Mouse (Mus musculus): Measurements from ENCODE around the gene Slc22a16.

The Slc22a16 gene

DNA sequence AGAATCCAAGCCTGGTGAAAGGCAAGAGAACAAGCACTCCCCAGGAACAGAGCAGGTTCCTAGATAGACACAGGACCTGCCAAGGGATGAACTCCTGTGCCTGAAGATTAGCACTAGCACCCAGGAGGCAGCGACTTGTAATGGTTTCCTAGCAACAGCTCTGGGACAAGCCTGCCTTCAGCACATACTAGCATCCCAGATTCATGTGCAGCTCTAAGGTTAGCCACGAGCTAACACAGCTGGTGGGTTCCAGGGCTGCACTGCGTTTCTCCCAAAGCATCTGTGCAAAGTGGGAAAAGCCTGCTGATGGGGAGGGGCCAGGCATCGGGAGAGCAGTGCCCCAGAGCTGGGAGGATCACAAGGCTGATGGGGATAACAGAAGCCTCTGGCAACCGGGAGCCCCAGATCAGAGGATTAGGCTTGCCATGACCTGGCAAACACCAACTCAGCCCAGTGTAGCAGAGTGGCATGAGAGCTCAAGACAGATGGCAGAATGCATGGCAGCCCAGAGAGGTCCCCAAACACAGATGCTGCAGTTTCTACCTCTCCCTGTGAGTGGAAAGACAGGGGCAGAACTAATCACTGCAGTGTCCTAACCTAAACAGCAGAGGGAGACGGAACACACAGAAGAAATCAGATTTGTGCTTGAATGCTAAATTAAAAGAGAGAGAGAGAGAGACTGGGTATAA lies 34.7 kb downstream of the Slc22a16 start:
- DNase-seq (ENCODE audit: low read depth in 1 of 2, low spot score in 2 of 2), result no peak

DNA sequence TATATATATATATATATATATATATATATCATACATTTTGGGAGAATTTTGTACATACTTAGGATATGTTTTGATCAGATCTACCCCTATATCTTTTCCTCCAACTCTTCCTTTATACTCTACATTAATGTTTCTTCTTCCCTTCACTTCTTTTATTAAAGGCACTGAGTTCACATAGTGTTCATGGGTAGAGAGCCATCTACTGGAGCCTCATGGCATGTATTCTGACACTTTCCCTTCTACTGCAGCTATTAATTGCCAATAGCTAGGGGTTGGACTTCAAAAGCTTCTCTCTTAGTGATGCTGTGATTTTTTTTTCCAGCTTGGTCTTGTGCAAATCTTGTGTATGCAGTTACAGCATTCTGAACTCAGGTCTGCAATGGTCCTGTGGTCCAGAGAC lies 47.8 kb downstream of the Slc22a16 start:
- no peak for DNase-seq (ENCODE audit: low read depth in 1 of 2, low spot score in 2 of 2)

DNA sequence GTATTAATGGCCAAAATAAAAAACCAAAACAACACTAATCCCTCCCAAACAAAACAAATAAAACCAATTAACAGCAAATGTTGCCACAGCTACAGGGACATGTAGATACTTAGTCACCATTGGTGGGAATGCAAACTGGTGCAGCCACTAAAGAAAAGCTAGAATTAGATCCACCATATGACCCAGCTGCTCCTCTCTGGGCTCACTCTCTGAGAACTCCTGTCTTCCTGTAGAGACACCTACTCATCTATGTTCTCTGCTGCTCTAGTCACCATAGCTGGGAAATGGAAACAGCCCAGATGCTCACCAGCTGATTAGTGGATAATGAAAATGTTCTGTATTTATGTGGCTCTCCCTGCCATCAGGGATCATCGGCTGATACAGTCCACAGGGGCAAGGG lies 49.6 kb downstream of the Slc22a16 start:
- no peak for DNase-seq (ENCODE audit: low read depth in 1 of 2, low spot score in 2 of 2)

GRCm38 (mm10) chr10:40629140-40629539 lies 59.0 kb downstream of the Slc22a16 start:
- no peak for DNase-seq (ENCODE audit: low read depth in 1 of 2, low spot score in 2 of 2)

- DNase-seq (ENCODE audit: low read depth in 1 of 2, low spot score in 2 of 2), result no peak
Observed at GRCm38 (mm10) chr10:40629656-40630311, 59.6 kb downstream of the Slc22a16 start, which contains the start of gene Ddo. Gene Ddo (plus strand): TSS chr10:40630011.

DNA sequence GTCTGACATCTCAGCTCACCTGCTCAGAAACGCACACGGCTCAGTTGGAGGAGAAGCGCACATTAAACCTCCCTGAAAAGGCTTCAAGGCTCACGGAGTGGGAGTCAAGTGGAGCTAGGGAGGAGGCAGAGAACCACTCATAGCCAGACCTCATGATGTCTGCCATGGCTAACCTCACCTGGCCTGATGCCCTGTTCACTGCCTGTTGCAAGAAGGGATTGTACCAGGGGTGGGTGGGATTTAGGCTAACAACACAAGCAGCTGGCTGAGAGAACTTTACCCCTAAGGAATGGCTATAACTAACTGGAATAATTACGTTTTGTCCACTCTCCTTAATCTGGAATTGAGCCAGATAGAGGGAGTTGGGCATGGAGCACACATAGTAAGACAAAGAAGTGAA lies 60.3 kb downstream of the Slc22a16 start:
- DNase-seq (ENCODE audit: low read depth in 1 of 2, low spot score in 2 of 2), result no peak

DNA sequence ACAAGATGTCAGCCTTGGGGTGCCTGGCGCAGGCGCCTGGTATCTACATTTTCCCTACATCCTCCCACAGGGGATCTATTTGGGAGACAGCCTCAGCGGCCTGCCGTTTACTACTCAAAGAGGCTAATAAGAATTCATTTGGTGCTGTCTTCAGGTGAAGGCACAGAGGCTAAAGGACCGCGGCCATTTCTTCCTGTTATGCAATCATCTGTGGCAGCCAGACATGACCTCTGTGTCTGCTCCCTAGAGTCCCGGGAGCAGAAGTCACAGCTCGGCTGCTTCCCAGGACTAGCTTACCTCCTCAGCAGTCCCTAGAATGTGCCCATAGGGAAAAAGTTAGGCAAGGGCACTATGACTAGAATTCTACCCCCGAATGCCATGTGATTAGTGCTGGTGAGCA lies 60.8 kb downstream of the Slc22a16 start:
- DNase-seq (ENCODE audit: low read depth in 1 of 2, low spot score in 2 of 2), result no peak

GRCm38 (mm10) chr10:40632087-40632486 lies 62.0 kb downstream of the Slc22a16 start:
- DNase-seq (ENCODE audit: low read depth in 1 of 2, low spot score in 2 of 2), result no peak

DNA sequence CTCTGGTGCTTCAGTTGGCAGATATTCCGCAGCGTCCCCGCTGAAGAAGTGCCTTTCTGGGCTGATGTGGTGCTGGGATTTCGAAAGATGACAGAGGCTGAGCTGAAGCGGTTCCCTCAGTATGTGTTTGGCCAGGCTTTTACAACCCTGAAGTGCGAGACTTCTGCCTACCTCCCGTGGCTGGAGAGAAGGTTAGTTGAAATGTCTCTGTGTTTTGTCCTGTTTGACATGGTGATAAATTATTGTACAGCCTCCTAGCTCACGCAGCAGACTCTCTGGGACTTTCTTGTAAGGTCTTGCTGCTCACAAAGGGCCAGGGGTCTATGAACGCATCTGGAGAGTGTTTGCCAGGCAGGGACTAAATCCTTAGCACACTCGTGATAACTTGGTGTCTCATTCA lies 67.2 kb downstream of the Slc22a16 start:
- DNase-seq (ENCODE audit: low read depth in 1 of 2, low spot score in 2 of 2), result no peak

- no peak for DNase-seq (ENCODE audit: low read depth in 1 of 2, low spot score in 2 of 2)
Observed at GRCm38 (mm10) chr10:40638276-40638675, 68.1 kb downstream of the Slc22a16 start.

GRCm38 (mm10) chr10:40638823-40639819 lies 69.0 kb downstream of the Slc22a16 start:
- no peak for DNase-seq (ENCODE audit: low read depth in 1 of 2, low spot score in 2 of 2)

DNA sequence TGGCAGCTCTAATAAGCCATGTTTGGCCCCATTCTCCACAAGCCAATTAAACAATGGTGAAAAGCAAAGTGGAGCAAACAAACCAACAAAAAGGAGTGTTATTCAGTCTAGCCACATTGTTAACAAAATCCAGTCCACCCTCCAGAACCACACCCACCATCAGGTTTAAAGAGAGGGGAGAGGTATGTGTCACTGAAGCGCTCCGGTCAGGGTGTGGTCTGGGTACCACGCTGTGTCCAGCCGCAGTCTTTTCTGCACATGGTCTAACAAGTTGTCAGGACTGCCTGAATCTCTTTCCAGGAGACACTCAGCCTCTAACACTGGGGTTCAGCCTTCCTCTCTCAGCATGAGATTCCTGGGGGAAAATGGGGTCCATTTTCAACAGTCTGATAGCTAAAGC lies 70.3 kb downstream of the Slc22a16 start:
- DNase-seq (ENCODE audit: low read depth in 1 of 2, low spot score in 2 of 2), result no peak

DNA sequence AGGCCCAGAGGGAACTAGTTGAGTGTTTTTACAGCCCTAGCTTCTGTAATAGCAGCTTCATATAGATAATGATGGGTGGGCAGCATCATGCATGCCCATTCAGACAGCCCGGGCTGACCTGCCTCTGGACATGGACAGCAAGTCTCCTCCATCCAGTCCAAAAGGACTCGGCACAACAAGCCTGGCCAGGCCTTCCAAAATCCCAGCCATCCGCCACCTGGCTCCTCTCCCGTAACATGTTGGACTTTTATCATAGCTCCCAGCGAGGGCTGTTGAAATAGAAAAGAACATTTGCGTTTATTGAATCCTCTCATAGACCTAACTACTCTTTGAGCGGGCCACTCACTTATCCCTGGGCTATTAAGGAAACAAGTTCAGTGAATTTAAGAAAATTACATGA lies 71.8 kb downstream of the Slc22a16 start:
- DNase-seq (ENCODE audit: low read depth in 1 of 2, low spot score in 2 of 2), result no peak

GRCm38 (mm10) chr10:40643126-40643525 lies 73.0 kb downstream of the Slc22a16 start:
- DNase-seq (ENCODE audit: low read depth in 1 of 2, low spot score in 2 of 2), result no peak

DNA sequence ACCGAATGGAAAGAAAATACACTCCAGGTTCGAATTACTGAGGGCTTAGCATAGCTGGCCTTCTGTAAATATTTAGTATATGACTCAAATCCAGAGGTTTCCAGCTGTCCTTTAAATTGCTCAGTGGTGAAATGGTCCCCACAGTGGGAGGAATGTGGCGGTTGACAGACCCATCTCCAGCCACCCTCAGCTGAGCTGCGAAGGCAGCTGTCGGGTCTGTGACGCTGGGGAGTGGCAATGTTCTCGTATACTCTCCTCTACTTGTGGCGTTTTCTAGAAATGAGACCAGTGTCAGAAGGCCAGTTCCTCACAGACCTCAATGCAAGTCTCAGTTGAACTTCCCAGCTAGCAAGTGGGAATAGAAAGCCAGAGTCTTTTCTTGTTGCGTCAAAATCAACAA lies 74.3 kb downstream of the Slc22a16 start:
- no peak for DNase-seq (ENCODE audit: low read depth in 1 of 2, low spot score in 2 of 2)

DNA sequence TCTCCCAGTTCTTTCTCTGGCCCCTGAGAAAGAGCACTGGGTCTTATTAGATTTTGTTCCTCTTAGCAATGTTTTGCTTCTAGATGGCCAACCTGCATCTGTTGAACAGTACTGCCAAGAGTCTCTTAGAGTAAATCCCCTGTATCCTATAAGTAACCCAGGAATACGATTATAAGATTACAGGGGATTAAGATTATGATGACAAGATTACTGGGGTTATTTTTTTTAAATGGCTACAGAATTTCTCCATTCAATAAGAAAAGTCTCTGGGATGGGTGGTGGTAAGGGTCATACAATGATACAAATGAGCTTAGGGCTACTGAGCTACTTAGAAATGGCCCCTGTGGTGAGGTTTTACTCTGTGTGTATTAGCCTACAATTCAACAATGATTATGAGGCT lies 75.2 kb downstream of the Slc22a16 start:
- DNase-seq (ENCODE audit: low read depth in 1 of 2, low spot score in 2 of 2), result no peak

DNA sequence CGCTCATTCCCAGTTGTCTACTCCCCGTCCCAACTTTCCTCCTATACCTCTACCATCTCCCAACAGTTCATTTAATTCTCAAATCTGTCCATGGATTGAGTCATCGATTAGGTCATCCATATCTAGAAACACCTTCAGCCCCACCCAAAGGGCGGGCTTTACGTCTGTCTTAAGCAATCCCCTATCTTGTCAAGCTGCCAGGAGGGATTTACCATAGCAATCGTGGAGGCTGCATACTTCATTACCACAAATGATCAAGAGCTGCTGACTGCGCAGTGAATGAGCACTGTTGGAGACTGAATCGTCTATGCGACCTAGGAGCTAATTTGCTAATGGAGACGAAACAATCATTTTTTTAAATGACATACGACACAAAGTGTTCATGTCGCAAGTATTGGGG lies 78.6 kb downstream of the Slc22a16 start:
- no peak for DNase-seq (ENCODE audit: low read depth in 1 of 2, low spot score in 2 of 2)

GRCm38 (mm10) chr10:40649634-40650033 lies 79.5 kb downstream of the Slc22a16 start:
- no peak for DNase-seq (ENCODE audit: low read depth in 1 of 2, low spot score in 2 of 2)

- DNase-seq (ENCODE audit: low read depth in 1 of 2, low spot score in 2 of 2), result no peak
Observed at GRCm38 (mm10) chr10:40651676-40652075, 81.5 kb downstream of the Slc22a16 start.
